Mouse (Mus musculus) hindbrain, embryonic 11.5 days (tissue): ENCODE measurements around the gene Gmcl1. TPM values are rescaled to one million over a fixed set of nuclear protein-coding genes. Genes with fewer than 3 reads are reported as not detected.

Experiments used
- ATAC-seq: fragments of 200-750 bp; cut with Nextera tagmentation; 2 replicates; pipeline ENCODE4 v1.8.0; 2017; ENCODE audit warnings: mild to moderate bottlenecking, moderate TSS enrichment, moderate library complexity; ENCODE audit not compliant: low FRiP score
- DNase-seq: peaks from one replicate; pipeline ENCODE4 v3.0.0-alpha.2; 2015; ENCODE audit warnings: low spot score
- H3K27ac ChIP-seq: fragments of 300-500 bp; sonication (generic); 2 replicates; pipeline ENCODE4 v1.5.1; 2014; ENCODE audit warnings: mild to moderate bottlenecking, low read depth, low read length
- H3K27me3 ChIP-seq: fragments of 300-500 bp; sonication (generic); 2 replicates; pipeline ENCODE4 v1.6.1; 2014; ENCODE audit warnings: mild to moderate bottlenecking, low read length, moderate library complexity, mixed read lengths; ENCODE audit not compliant: control insufficient read depth, insufficient read depth
- H3K36me3 ChIP-seq: fragments of 300-500 bp; sonication (generic); 2 replicates; pipeline ENCODE4 v1.6.1; 2014; ENCODE audit warnings: mild to moderate bottlenecking, low read length, moderate library complexity, mixed read lengths; ENCODE audit not compliant: control insufficient read depth, insufficient read depth
- H3K4me1 ChIP-seq: fragments of 300-500 bp; sonication (generic); replicated peaks from 2 replicates; pipeline ENCODE4 v1.6.1; 2014; ENCODE audit warnings: low read length, mixed read lengths; ENCODE audit not compliant: control insufficient read depth, insufficient read depth
- H3K4me2 ChIP-seq: fragments of 300-500 bp; sonication (generic); replicated peaks from 2 replicates; pipeline ENCODE4 v1.6.1; 2014; ENCODE audit warnings: mild to moderate bottlenecking, low read depth, low read length
- H3K4me3 ChIP-seq: fragments of 300-500 bp; sonication (generic); 2 replicates; pipeline ENCODE4 v1.5.1; 2014; ENCODE audit warnings: low read depth, low read length
- H3K9ac ChIP-seq: fragments of 300-500 bp; sonication (generic); 2 replicates; pipeline ENCODE4 v1.6.1; 2014; ENCODE audit warnings: low read depth, low read length
- H3K9me3 ChIP-seq: fragments of 300-500 bp; sonication (generic); 2 replicates; pipeline ENCODE4 v1.6.1; 2016; ENCODE audit warnings: low read length; ENCODE audit not compliant: control insufficient read depth
- WGBS: fragments of 180-500 bp; shearing (Covaris S2); extraction: QIAGEN DNeasy Blood & Tissue Kit; methylation state at CpG from one replicate; pipeline ENCODE4 v1.1.7; 2014; 5-methylcytosine and 5-hydroxymethylcytosine counted together
- polyA plus RNA-seq: library from polyadenylated mRNA; unstranded; fragments of >200 nt; fragmentation: Nextera tagmentation; extraction: Ambion mirVana; gene quantifications from 2 replicates; pipeline ENCODE4 v1.2.1, GENCODE M21; 2014

The Gmcl1 gene
- polyA plus RNA-seq, 1 experiment from 2014 or later: 54.1 TPM

GRCm38 (mm10) chr6:86660161-86660877, 72.9 kb downstream of the Gmcl1 start:
- no peak for ATAC-seq
- DNase-seq: no peak
- 80% methylated on average over 9 of the region's 9 CpGs for WGBS
- no peak overlapping the region for H3K27ac ChIP-seq
- no peaks in the 10 kb centered on the region for H3K9me3 ChIP-seq
- no peak overlapping the region for H3K4me2 ChIP-seq
- H3K27me3 ChIP-seq: no peaks in the 10 kb centered on the region
- H3K9ac ChIP-seq: no peak overlapping the region
- H3K4me1 ChIP-seq: no peaks in the 10 kb centered on the region
- no peak overlapping the region for H3K4me3 ChIP-seq
- no peaks in the 10 kb centered on the region; the same call in 1 of the 2 replicates for H3K36me3 ChIP-seq

GRCm38 (mm10) chr6:86658501-86658900, 74.7 kb downstream of the Gmcl1 start:
- ATAC-seq (no peak), DNase-seq (no peak)
- Histone ChIP-seq H3K9me3 (no peaks in the 10 kb centered on the region), H3K27ac (no peak overlapping the region), H3K27me3 (no peaks in the 10 kb centered on the region), H3K9ac (no peak overlapping the region), H3K36me3 (no peaks in the 10 kb centered on the region; the same call in 1 of the 2 replicates), H3K4me3 (no peak overlapping the region), H3K4me1 (no peaks in the 10 kb centered on the region), H3K4me2 (no peak overlapping the region)
- WGBS: 85% methylated on average over 3 of the region's 3 CpGs

GRCm38 (mm10) chr6:86654270-86654916, 78.8 kb downstream of the Gmcl1 start:
- ATAC-seq: no peak

GRCm38 (mm10) chr6:86653026-86653425, 80.2 kb downstream of the Gmcl1 start:
- no peaks in the 10 kb centered on the region for H3K27me3 ChIP-seq
- ATAC-seq (no peak), DNase-seq (no peak)
- H3K4me1 ChIP-seq: no peaks in the 10 kb centered on the region
- no peaks in the 10 kb centered on the region for H3K9me3 ChIP-seq
- 94% methylated on average over 6 of the region's 6 CpGs for WGBS
- no peak overlapping the region for H3K9ac ChIP-seq
- no peak overlapping the region for H3K27ac ChIP-seq
- no peak overlapping the region for H3K4me2 ChIP-seq
- H3K4me3 ChIP-seq: no peak overlapping the region
- 0 out of 2 replicates have a peak, but pooled peaks cover 5% of the 10 kb centered on the region for H3K36me3 ChIP-seq

More at GRCm38 (mm10) chr6:86654270-86654916, 78.8 kb downstream of the Gmcl1 start:
- Histone ChIP-seq H3K27ac (no peak overlapping the region), H3K4me1 (no peaks in the 10 kb centered on the region), H3K9me3 (no peaks in the 10 kb centered on the region), H3K4me3 (no peak overlapping the region), H3K36me3 (0 out of 2 replicates have a peak, but pooled peaks cover 5% of the 10 kb centered on the region), H3K9ac (no peak overlapping the region), H3K4me2 (no peak overlapping the region), H3K27me3 (no peaks in the 10 kb centered on the region)
- DNase-seq: no peak
- WGBS: 82% methylated on average over 9 of the region's 9 CpGs

- no peaks in the 10 kb centered on the region for H3K9me3 ChIP-seq
- DNase-seq (no peak), ATAC-seq (no peak)
- H3K4me2 ChIP-seq: no peak overlapping the region
- no peak overlapping the region for H3K9ac ChIP-seq
- no peaks in the 10 kb centered on the region for H3K4me1 ChIP-seq
- H3K27me3 ChIP-seq: no peaks in the 10 kb centered on the region
- no peak overlapping the region for H3K4me3 ChIP-seq
- WGBS: 78% methylated on average over 7 of the region's 7 CpGs
- no peak overlapping the region for H3K27ac ChIP-seq
- 0 out of 2 replicates have a peak, but pooled peaks cover 3% of the 10 kb centered on the region for H3K36me3 ChIP-seq
Observed at GRCm38 (mm10) chr6:86646143-86646542, 87.0 kb downstream of the Gmcl1 start.

- no peaks in the 10 kb centered on the region for H3K4me1 ChIP-seq
- H3K4me2 ChIP-seq: no peak overlapping the region
- ATAC-seq (no peak), DNase-seq (no peak)
- H3K36me3 ChIP-seq: 0 out of 2 replicates have a peak, but pooled peaks cover 1% of the 10 kb centered on the region
- no peak overlapping the region for H3K4me3 ChIP-seq
- no peaks in the 10 kb centered on the region for H3K27me3 ChIP-seq
- WGBS: 83% methylated on average over 4 of the region's 4 CpGs
- no peaks in the 10 kb centered on the region for H3K9me3 ChIP-seq
- no peak overlapping the region for H3K27ac ChIP-seq
- no peak overlapping the region for H3K9ac ChIP-seq
Observed at GRCm38 (mm10) chr6:86645551-86645950, 87.6 kb downstream of the Gmcl1 start.

- Histone ChIP-seq H3K27ac (no peak overlapping the region), H3K36me3 (no peaks in the 10 kb centered on the region), H3K9ac (no peak overlapping the region), H3K4me3 (no peak overlapping the region), H3K9me3 (no peaks in the 10 kb centered on the region), H3K4me2 (no peak overlapping the region), H3K4me1 (no peaks in the 10 kb centered on the region), H3K27me3 (no peaks in the 10 kb centered on the region)
- ATAC-seq (no peak), DNase-seq (no peak)
- 85% methylated on average over 3 of the region's 3 CpGs for WGBS
Observed at GRCm38 (mm10) chr6:86644775-86645400, 88.3 kb downstream of the Gmcl1 start.
